Mouse (Mus musculus) CD4-positive, CD25-positive, alpha-beta regulatory T cell, adult 9 weeks (primary cell): ENCODE results near the gene Rp9. TPM values are rescaled to one million over a fixed set of nuclear protein-coding genes. Genes with fewer than 3 reads are reported as not detected.

Source experiments
- polyA plus RNA-seq: library from polyadenylated mRNA; unstranded; fragments of 100-300 nt; shearing (Covaris generic); gene quantifications from one replicate; pipeline ENCODE4 v1.2.1, GENCODE M21; 2017

The Rp9 gene
- 22.8 TPM for polyA plus RNA-seq

GRCm38 (mm10) chr9:22469643-22470042, at the start of gene Rp9:
Gene Rp9 (minus strand): TSS chr9:22469743.

GRCm38 (mm10) chr9:22475424-22475868, 5.9 kb upstream of the Rp9 start, which contains the start of gene Bbs9:
Gene Bbs9 (plus strand): TSS chr9:22475715.

GRCm38 (mm10) chr9:22453990-22454389, 15.6 kb downstream of the Rp9 start, which contains the start of gene Gm17545:
Gene Gm17545 (plus strand): TSS chr9:22454290.

GRCm38 (mm10) chr9:22411002-22411857, 58.3 kb downstream of the Rp9 start, which contains the start of gene 9530077C05Rik:
Gene 9530077C05Rik (plus strand): TSS chr9:22411513.

DNA sequence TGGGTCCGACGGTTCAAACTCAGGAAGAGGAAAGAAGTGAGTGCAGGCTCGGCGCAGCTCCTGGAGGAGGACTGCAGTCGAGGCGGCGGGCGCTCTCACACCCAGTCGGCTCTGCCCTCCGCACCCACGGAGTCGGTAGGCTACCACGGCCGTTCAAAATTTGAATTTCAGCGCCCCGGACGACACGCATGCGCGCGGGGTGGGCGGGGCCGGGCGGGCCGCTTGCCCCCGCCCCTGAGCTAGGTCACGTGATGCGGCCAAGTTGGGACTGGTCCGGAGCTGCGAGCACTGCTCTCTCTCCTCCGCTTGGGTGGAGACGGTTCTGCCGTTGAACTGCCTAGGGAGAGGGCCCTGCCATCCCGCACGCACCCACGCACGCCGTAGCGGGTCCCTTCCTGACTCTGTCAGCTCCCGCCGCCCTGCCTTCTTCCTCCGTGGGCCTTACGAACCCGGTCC, 80.5 kb downstream of the Rp9 start, which contains the start of gene Anln:
Gene Anln, minus strand, starts transcription at position 168 of the 456 bp plus-strand sequence.

Other genes starting within 250 kb of the Rp9 start
- gene Zfp809, start 244.0 kb downstream of the Rp9 start, polyA plus RNA-seq: 60.9 TPM
- gene Zfp599, start 209.8 kb downstream of the Rp9 start, polyA plus RNA-seq: 5.9 TPM
- gene Zfp810, start 162.1 kb downstream of the Rp9 start, polyA plus RNA-seq: 16.1 TPM
- gene Anln, start 80.6 kb downstream of the Rp9 start, polyA plus RNA-seq: 0.87 TPM
- gene 9530077C05Rik, start 58.2 kb downstream of the Rp9 start, polyA plus RNA-seq: 0.41 TPM
- not detected for gene Gm17545, start 15.5 kb downstream of the Rp9 start, polyA plus RNA-seq
- 25.2 TPM for gene Bbs9, start 6.0 kb upstream of the Rp9 start, polyA plus RNA-seq